Mouse (Mus musculus): ENCODE data around the gene Comp.

Gene Comp

DNA sequence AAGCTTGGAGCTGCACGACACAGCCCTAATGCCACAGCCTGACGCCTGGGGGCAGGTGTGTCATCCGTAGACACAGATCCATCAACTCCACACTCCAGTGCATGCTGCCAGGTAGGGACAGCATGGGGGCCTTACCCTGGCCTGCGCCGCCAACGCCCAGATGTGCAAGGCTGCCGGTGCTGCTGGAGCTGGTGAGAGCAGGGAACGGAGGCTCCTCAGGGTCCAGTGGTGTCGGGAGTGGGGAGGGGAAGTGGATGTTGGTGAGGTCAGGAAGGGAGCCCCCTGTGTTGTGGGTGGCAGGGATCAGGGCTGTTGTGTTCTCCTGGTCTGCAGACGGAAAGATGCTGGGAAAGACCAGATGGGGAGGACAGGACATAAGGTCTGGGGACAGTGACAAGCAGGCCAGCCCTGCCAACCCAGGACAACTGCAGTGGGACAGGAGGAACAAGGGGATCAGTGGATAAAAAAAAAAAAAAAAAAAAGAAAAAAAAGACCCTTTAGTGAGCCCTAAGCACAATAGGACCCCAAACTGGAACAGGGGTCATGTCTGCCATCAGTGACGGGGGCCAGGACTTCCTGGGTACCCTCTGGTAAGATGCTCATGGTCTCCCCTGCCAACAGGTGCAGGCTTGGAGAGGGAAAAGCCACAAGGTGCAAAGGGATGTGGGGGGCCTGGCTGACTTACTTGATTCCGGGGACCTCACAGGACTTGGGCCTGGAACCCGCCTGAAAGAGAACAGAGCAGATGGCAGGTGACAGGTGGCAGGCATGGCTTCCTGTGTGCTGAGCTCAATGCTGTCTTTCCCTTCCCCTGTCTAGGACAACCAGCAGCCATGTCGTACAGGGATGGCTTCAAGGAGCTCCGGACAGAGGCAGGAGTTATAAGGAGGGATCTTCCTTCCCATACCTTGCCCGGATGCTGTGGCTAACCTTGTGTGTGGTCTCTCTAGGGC lies 24.5 kb downstream of the Comp start:
- no peak for DNase-seq (ENCODE audit: low spot score in 2 of 2)

DNA sequence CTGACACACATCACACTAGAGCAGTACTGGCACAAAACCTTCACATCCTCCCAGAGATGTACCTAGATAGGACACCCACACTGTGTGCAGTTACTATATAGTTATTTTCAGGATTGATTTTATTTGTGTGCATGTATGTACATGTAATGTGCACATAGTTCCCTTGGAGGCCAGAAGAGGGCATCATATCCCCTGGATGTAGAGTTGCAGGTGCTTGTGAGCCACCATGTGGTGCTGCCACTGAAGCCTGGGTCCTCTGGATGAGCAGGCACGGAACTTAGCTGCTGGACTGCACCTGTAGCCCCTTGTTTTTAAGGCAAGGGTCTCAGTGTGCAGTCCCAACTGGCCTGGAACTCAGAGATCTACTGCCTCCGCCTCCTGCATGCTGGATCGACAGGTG lies 30.9 kb downstream of the Comp start:
- no peak for DNase-seq (ENCODE audit: low spot score in 2 of 2)

DNA sequence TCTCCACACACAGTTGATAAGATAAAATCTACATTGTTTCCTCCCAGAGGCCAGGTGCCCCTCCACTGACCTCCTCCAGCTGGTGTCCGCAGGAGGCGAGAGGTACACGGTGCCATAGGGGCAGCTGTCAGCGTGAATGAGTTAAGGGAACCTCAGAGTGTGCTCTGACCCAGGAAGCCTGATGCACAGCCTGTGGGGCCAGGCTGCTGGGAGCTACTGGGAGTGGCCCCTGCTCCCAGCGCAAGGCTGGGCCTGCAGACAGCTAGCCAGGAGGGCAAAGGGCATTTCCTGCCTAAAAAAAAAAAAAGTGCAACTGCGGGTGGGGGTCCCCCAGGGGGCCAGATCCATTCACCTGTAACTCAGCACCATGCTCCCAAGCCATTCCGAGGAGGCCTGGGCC lies 31.8 kb downstream of the Comp start:
- no peak for DNase-seq (ENCODE audit: low spot score in 2 of 2)

DNA sequence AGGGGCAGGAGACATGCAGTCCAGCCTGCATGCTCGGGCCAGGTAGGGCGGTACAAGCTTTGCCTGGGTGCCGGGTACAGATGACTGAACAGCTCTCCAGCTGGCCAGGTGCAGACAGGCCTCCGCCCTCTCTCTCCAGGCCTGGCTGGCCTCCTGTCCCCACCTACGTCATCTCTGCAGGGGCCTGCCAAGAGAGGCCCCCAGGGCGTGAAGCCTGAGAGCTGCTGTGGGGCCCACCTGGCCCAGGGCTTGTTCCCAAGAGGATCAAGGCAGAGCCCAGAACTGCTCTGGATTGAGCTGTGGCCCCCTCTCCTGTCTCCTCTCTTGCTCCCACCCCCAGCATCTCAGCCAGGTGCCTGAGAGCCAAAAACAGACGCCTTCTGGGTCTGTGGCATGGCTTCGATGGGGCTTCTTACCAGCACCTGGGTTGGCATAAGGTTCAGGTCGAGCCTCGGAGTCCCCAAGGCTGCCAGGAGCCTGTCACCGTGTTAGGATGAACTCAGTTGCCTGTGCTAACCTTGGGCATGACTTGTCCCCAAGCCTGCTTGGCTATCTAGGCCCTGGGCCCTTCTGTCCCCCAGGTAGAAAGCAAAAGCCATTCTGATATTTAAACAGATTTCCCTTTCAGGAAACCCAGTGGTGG lies 33.2 kb downstream of the Comp start:
- no peak for DNase-seq (ENCODE audit: low spot score in 2 of 2)

DNA sequence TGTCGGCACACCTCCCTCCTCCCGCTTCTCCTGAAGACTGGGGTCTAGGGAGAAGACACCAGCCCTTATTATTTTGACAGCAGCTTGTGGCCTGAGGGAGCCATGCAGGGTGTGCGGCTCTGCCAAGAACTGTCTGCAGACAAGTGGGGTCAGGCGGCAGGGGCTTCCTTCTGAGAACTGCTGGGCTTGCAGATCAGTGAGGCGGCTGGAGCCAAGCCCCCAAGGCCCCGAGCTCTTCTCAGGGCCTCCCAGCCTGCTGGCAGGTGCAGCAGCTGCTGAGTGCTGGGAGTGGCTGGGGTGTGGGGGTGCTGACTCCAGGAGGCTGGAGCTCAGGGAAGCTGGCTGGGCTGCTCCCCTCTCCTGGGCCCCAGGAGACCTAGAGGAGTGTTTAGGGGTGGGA lies 34.9 kb downstream of the Comp start:
- no peak for DNase-seq (ENCODE audit: low spot score in 2 of 2)

DNA sequence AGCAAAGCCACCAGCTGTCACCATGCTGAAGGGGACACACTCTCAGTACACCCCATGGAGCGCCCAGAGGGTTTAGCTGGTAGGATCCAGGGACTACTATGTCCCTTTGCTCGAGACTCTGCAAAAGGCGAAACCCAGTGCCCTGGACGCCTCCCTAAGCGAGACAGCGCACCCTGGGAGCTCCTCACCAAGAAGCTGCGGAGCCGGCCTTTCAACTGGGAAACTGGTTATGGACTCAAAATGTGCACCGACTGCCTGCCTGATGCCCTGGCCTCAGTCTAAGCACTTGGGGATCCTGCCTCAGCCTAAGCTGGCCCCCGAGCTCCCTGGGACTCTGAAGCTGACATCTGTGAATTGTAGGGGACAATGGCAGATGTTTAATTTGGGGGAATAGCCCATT lies 35.7 kb downstream of the Comp start:
- no peak for DNase-seq (ENCODE audit: low spot score in 2 of 2)

DNA sequence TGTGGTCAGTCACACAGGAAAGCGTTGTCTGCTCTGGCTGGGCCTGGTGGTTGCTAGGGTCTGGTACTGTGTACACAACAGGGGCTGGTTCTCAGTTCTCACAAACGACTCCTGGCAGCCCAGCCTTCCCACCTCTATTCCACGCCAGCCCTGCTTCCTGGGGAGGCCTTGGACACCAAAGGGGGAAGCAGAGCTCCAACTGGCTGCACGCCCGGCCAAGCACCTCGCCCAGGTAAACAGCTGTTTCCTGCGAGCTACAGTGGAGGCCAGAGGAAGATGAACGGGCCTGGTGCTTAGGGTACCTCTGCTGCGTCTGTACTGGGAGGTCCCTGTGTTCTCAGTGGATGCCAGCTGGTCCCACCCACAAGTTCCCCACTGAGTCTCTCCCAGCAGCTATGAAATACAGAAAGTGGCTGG lies 36.1 kb downstream of the Comp start:
- DNase-seq (ENCODE audit: low spot score in 2 of 2), result peak; percentile 7 to 28

DNA sequence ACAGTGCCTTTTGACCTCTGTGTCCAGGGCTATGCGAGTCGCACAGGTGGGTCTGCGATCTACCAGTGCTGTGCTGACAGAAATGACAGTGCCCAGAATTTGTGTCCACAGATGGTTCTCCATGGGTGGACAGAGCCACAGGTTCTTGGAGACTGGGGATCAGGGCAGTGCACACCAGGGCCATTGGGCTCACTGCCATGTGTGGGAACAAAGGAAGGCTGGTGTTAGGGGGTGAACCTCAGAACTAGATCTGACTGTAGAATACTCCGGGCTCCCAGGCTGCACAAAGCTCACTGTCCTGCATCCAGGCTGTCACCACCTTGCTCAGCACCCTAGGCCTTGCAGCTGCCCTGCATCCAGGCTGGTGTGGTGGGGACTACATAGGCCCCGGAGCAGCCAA lies 36.9 kb downstream of the Comp start:
- DNase-seq (ENCODE audit: low spot score in 2 of 2), result no peak

DNA sequence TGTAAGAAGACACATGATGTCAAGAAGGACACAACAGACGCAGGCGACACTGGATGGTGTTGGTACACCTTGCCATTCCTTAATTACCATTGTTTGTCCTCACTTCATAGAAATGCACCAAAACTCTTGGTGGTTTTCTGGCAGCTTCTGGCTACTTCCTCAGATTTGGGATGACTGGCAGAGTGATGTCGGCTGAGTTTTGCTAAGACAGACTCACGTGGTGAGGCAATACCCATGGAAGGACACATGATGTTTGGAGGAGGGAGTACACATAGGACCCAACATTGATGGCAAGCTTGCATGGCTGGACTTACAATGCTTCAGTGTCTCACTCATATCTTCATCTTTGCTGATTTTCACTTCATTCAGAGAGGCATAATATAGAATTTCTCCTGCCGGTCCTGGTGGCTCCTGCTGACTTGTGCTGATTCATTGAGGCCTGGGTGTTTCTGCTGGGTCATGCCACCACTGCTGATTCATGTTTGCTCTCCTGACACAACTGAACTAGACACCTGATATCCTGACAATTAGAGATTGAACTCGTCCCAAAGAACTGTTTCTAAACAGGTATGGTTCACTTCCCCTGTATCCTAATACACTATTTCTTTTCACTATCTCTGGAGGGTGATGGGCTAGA lies 41.1 kb downstream of the Comp start:
- DNase-seq (ENCODE audit: low spot score in 2 of 2), result no peak

DNA sequence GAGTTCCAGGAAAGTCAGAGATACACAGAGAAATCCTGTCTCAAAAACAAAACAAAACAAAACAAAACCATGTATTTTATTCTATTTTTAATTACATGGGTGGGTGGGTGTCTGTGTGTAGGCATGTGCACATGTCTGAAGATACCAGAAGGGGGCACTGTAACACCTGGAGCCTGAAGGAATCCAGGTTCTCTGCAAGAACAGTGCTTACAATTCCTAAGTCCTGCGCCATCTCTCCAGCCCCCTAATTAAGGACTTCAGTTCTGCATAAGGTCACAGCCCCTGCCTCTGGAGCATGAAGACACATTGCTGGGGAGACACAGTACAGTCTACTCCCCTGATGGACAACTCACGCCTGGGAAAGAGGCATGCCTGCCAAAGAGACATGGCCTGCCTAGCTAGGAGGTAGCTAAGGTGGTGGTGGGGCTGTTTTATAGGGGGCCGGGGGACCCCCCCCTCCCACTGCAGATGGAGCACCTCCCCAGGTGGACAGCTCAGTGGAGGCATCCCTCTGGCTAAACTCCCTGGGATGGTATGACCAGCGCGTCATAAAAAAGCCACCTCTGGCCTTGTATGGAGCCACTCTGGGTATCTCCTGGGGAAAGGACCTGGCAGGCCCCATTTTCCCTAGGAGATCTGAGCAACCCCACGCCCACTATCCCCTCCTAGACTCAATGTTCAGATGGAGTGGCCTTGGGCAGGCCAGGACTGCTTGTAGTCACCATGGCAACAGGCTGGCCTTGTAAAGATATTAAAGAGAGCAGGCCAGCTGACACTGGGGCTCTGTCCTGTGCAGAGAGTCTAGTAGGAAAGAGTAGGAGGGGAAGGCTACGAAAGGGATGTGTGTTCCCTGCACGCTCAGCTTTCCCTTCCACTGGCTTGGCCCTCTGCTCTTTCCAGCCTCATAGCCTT lies 42.4 kb downstream of the Comp start:
- DNase-seq (ENCODE audit: low spot score in 2 of 2), result no peak

DNA sequence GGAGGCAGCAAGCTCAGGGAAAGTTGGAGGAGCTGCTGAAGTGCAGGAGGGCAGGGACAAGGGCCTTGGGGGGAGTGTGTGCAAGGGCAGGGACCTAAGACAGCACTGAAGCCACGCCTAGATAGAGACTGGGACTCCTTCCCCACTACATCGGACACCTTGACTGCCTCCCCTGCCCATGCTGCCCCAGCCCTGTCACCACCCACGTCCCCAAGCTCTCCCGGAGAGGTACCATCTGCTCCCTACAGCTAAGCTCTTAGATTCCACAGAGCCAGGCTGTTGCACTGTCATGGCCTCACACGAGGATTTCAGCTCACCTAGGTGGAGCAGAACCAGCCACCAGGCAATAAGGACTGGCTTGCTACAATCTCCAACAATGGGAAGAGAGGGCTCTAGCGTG lies 43.6 kb downstream of the Comp start:
- DNase-seq (ENCODE audit: low spot score in 2 of 2), result no peak

DNA sequence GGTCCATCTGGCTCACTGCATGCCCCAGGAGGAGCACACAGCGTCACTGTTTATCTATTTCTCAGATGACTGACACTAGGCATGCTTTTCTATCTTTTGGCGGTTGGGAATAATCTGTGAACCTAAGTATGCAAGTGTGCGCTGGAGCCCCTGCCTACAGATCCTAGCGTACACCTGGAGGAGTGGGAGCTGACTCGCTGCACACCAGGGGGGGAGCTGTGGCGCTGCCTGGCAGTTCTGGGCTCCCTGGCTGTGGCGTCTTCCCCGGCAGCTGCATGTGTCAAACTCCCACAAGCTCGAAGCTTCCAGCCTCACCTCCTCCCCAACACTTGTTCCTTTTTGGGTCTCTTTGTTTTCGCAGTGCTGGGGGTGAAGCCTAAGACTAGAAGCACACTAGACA lies 44.6 kb downstream of the Comp start:
- DNase-seq (ENCODE audit: low spot score in 2 of 2), result no peak

DNA sequence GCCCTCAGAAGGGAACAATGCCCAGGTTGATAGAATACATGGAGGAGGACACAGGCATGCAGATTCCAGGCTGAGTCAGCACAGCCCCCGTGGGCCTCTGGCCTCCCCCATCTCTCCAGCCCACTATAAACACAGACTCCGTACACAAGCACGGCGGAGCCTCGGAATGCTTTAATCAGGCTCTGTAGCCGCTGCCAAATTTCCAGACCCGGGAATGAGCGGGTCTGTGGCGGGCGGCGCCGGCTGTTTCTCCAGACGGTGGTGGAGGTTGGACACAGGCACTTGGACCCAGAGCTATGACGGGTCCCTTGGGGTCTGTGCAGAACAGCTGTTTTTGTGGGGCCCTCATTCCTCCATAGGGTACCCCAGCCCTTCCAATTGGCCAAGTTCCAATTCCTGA lies 45.6 kb downstream of the Comp start:
- DNase-seq (ENCODE audit: low spot score in 2 of 2), result peak in 1 of 2 experiments; percentile 18

DNA sequence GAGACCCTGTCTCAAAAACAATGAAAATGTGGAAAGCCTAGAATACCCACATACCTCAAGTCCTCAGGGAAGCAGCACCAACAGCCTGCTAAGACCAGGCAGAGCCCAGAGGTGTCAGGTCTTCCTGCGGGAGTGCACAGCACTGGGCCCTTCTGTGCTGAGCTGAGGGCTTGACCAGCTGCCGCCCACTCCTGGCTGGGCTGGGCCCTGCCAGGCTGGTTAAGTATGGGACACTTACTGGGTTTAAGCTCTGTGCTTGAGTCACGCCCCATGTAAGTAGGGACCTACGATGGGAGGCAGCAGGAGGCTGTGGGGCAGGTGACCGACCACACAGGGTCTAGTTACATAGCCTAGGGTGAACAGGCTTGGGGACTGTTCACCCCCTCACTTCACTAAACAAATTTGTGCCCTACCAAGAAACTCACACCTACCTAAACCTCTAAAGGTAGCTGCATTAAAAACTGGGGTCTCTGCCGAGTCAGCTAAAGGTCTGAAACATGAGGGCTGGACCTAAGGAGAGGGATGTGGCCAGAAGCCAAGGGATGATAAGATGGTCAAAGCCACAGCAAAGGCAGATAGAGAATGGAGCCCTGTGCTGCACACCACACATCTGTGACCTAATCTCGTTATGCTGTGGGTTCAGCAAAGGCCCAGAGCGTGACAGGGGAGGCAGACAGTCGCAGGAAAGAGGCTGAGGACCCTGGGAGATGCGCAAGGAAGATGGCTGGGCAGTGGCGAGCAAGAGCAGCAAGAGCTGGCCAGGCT lies 46.7 kb downstream of the Comp start:
- DNase-seq (ENCODE audit: low spot score in 2 of 2), result no peak

DNA sequence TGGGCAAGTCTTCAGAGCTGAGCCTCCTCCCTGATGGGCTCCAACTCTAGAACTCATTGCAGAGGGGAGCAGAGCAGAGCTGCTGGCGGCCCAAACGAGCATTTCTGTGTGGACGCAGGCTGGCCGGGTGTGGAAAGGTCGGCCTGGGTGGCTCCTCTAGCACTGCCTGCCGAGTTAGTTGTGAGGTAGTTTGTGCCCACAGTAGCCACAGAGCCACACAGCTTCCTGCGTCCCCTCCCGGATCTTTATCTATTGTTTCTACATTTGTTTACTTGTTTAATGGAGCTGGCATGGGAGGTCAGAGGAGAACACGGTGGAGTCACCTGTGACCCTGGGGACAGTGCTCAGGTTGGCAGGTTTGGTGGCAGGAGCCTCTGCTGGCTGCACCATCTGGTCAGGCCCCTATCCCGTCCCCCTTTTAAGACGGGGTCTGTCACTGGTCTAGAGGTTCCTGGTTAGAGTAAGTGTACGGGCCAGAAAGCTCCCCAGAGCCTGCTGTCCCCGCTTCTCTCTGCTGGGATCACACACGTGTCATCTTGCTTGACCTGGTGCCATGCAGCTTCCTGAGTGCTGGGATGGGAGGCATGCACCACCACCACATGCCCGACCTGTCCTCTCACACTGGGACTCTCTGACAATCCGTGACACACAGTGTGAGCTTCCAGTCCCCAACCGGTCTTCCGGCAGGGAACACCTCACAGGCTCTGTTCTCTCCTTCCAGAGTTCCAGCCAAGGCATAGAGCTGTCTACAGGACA lies 48.2 kb downstream of the Comp start:
- DNase-seq (ENCODE audit: low spot score in 2 of 2), result no peak

DNA sequence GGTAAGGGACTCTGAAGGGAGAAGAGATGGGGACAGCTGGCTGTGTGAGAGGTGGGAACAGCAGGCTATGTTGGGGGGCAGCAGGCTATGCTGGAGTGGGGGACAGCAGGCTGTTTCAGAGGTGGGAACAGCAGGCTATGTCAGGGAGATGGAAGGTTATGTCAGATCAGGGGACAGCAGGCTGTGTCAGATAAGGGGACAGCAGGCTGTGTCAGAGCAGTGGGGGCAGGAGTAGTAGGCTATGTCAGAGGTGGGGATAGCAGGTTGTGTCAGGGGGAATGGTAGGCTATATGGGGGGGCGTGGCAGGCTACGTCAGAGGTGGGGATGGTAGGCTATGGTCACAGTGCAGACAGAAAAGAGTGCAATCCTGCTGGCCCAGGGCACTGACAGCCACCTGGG lies 49.4 kb downstream of the Comp start:
- no peak for DNase-seq (ENCODE audit: low spot score in 2 of 2)

DNA sequence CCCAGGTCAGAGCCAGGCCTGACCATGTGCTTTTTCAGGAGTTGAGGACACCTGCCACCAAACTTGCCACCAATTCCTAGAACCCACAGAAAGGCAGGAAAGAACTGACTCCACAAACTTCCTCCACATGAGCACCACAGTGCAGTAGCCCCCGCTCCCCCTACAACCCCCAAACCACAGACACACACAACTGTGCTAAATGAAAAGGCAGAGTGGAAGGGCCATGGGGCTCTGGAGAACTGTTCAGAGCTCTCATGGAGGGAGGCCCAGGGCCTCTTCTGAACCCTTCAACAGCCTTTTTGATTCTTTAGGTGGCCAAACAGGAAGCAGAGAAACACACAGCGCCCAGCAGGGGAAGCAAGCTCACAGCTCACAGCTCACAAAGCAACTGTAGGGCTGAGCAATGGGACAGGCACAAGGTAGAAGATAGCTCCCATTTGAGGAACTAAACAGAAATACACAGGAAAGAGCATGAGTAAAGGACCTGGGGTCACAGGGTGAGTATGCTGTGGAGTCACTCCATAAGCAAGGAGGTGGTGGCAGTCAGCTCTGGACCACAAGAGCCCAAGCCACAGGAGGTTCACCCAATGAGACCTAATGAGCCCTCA lies 53.0 kb downstream of the Comp start:
- no peak for DNase-seq (ENCODE audit: low spot score in 2 of 2)

DNA sequence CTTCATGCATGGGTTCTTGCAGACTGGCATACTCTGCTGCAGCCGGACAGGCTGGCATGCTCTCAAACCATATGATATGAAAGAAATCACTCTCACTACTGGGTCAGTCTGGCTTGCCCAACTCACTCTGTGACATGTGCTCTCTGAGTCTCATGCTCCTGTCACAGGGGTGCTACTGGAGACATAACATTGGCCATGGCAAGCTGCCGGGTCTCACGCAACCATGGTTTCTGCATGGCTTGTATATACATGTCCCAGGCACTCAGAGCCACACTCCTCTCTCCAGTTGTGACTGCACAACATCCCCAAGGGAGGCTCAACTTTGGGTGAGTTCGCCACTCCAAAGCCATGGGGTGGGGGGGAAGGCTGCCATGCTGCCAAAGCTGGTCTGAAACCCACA lies 57.9 kb downstream of the Comp start:
- DNase-seq (ENCODE audit: low spot score in 2 of 2), result no peak

Measured in urinary bladder, postnatal 36 days (tissue).